Mouse (Mus musculus): ENCODE measurements around the gene Pdhx. TPM values are rescaled to one million over a fixed set of nuclear protein-coding genes. Genes with fewer than 3 reads are reported as not detected.

Pdhx gene
- polyA plus RNA-seq, 1 experiment from 2014 or later: 25.3 TPM

DNA sequence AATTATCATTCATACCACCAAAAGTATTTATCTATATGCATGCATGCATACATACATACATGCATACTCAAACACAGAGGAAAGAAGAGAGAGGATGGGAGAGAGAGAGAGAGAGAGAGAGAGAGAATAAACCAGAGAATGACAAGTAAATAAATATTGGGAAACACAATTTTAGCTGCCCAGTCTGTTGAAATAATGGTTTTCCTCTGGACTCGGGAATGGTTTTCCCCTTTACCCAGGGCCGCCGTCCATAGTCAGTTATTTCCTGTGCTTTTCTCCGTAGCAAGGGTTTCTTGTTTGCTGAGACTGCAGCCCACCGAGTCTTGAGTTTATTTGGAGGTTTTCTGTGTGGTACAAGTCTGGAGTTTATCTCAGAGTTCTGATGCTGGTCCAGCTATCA, 8.4 kb upstream of the Pdhx start:
- Histone ChIP-seq H3K9me3 (ENCODE audit: low read length) (no peaks in the 10 kb centered on the region), H3K27ac (ENCODE audit: low read length) (no peak overlapping the region), H3K4me1 (ENCODE audit: insufficient read depth, low read depth, low read length) (no peaks in the 10 kb centered on the region), H3K27me3 (replicated peaks; ENCODE audit: insufficient read depth, low read length) (no peaks in the 10 kb centered on the region), H3K4me3 (ENCODE audit: low read depth, low read length) (no peak overlapping the region), H3K9ac (replicated peaks; ENCODE audit: low read depth) (no peak overlapping the region), H3K4me2 (replicated peaks; ENCODE audit: low read depth, low read length) (no peak overlapping the region), H3K36me3 (ENCODE audit: insufficient read depth, low read length) (no peaks in the 10 kb centered on the region)
- TF ChIP-seq EP300 (IDR thresholded peaks at IDR 0.05): no peak
- no peak for TF ChIP-seq CTCF (IDR thresholded peaks at IDR 0.05)
- DNase-seq (ENCODE audit: low spot score) (peak; percentile 32), ATAC-seq (no peak)
- 36% methylated on average over 5 of the region's 5 CpGs for WGBS

DNA sequence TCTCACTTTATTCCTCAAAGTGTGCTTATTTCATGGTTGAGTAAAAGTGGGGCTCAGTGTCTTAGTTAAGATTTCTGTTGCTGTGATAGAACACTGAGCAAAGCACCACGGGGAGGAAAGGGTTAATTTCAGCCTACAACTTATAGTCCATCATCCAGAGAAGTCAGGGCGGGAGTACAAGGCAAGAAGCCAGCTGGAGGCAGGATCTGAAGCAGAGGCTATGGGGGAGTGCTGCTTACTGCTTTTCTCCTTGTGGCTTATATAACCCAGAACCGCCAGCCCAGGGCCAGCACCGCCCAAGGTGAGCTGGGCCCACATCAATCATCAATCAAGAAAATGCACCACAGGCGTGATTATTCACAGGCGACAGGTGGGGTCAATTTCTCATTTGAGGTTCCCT, 7.8 kb upstream of the Pdhx start:
- no peaks in the 10 kb centered on the region for H3K27me3 ChIP-seq (replicated peaks; ENCODE audit: insufficient read depth, low read length)
- WGBS: 53% methylated on average over 6 of the region's 6 CpGs
- H3K4me3 ChIP-seq (ENCODE audit: low read depth, low read length): no peak overlapping the region
- H3K36me3 ChIP-seq (ENCODE audit: insufficient read depth, low read length): no peaks in the 10 kb centered on the region
- TF ChIP-seq EP300 (IDR thresholded peaks at IDR 0.05): no peak
- no peak for TF ChIP-seq CTCF (IDR thresholded peaks at IDR 0.05)
- H3K9me3 ChIP-seq (ENCODE audit: low read length): no peaks in the 10 kb centered on the region
- no peak for ATAC-seq
- H3K4me1 ChIP-seq (ENCODE audit: insufficient read depth, low read depth, low read length): no peaks in the 10 kb centered on the region
- no peak overlapping the region for H3K9ac ChIP-seq (replicated peaks; ENCODE audit: low read depth)
- H3K4me2 ChIP-seq (replicated peaks; ENCODE audit: low read depth, low read length): no peak overlapping the region
- no peak overlapping the region for H3K27ac ChIP-seq (ENCODE audit: low read length)
- DNase-seq (ENCODE audit: low spot score): no peak

DNA sequence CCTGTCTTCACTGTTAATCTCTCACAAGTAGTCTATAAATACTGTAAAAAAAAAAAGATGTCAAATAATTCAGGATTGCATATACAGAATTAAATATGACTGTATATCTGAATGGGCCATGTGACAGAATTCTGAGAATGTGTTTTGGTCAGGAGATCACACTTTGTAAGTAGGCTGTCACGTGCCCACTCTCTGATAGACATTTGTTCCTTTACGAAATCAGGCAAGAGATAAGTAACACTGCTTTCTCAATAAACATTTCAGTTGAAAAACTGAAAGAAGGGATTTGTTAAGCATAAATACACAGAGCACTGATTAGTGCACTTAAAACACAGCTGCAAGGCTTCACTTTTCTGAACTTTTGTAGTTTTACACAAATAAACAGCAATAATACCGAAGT, 2.7 kb downstream of the Pdhx start:
- H3K27ac ChIP-seq (ENCODE audit: low read length): no peak overlapping the region
- H3K27me3 ChIP-seq (replicated peaks; ENCODE audit: insufficient read depth, low read length): no peaks in the 10 kb centered on the region
- H3K9me3 ChIP-seq (ENCODE audit: low read length): no peaks in the 10 kb centered on the region
- peak; percentile 74 for DNase-seq (ENCODE audit: low spot score)
- 35% methylated on average over 3 of the region's 3 CpGs for WGBS
- no peaks in the 10 kb centered on the region for H3K36me3 ChIP-seq (ENCODE audit: insufficient read depth, low read length)
- H3K4me1 ChIP-seq (ENCODE audit: insufficient read depth, low read depth, low read length): no peaks in the 10 kb centered on the region
- H3K9ac ChIP-seq (replicated peaks; ENCODE audit: low read depth): no peak overlapping the region
- no peak overlapping the region for H3K4me2 ChIP-seq (replicated peaks; ENCODE audit: low read depth, low read length)
- no peak for TF ChIP-seq CTCF (IDR thresholded peaks at IDR 0.05)
- TF ChIP-seq EP300 (IDR thresholded peaks at IDR 0.05): no peak
- no peak for ATAC-seq
- H3K4me3 ChIP-seq (ENCODE audit: low read depth, low read length): no peak overlapping the region

DNA sequence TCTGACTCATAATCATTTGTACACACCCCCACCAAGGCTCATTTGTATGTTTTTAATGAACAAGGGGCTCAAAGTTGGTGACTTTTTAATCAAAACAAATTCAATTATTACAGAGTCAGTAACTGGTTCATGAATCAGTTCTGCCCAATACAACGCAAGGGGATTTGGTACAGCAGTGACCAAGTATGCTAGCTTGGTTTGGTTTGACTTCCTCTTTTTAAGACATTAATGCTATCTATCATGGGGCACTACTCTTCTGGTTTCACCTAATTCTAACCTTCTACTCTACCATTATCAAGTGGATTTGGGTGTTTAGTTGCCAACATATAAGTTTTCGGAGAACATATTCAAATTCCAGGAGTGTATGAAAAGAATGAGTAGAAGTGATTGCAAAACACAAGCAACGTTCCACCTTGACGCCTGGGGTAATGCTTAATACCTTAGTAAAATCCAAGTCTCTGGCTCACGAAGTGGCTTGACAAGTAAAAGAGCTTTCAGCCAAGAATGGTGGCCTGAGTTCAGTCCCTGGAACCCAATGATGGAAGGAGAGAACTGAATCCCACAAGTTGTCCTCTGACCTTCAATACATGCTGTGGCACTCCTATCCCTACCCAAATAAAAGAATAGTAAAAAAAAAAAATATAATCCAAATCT, 3.4 kb downstream of the Pdhx start:
- H3K9ac ChIP-seq (replicated peaks; ENCODE audit: low read depth): no peak overlapping the region
- H3K4me1 ChIP-seq (ENCODE audit: insufficient read depth, low read depth, low read length): no peaks in the 10 kb centered on the region
- H3K27me3 ChIP-seq (replicated peaks; ENCODE audit: insufficient read depth, low read length): no peaks in the 10 kb centered on the region
- DNase-seq (ENCODE audit: low spot score) (no peak), ATAC-seq (no peak)
- no peak overlapping the region for H3K27ac ChIP-seq (ENCODE audit: low read length)
- TF ChIP-seq CTCF (IDR thresholded peaks at IDR 0.05) (no peak), EP300 (IDR thresholded peaks at IDR 0.05) (no peak)
- H3K9me3 ChIP-seq (ENCODE audit: low read length): no peaks in the 10 kb centered on the region
- H3K4me3 ChIP-seq (ENCODE audit: low read depth, low read length): no peak overlapping the region
- H3K36me3 ChIP-seq (ENCODE audit: insufficient read depth, low read length): no peaks in the 10 kb centered on the region
- 77% methylated on average over 5 of the region's 5 CpGs for WGBS
- no peak overlapping the region for H3K4me2 ChIP-seq (replicated peaks; ENCODE audit: low read depth, low read length)

DNA sequence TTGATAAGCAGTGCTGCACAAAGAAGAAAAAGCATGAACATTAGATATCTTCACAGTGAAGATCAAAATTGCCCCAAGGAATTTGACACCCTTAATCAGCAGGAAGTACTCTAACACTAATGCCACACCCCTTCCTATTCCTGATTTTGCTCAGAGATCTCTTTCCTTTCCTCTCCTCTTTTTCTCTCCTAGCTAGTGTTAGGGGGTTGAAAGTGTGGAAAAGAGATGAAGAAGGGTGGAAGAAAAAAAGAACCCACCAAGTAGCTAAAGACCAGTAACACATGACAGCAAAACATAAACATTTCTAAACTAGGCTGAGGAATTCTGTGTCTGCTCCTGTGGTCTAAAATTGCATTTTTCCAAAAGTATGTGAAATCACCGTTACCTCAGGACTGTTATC, 4.7 kb downstream of the Pdhx start:
- ATAC-seq (no peak), DNase-seq (ENCODE audit: low spot score) (no peak)
- no peak overlapping the region for H3K27ac ChIP-seq (ENCODE audit: low read length)
- H3K9ac ChIP-seq (replicated peaks; ENCODE audit: low read depth): no peak overlapping the region
- WGBS: 42% methylated on average over 1 of the region's 1 CpGs
- no peaks in the 10 kb centered on the region for H3K36me3 ChIP-seq (ENCODE audit: insufficient read depth, low read length)
- no peak for TF ChIP-seq EP300 (IDR thresholded peaks at IDR 0.05)
- no peak for TF ChIP-seq CTCF (IDR thresholded peaks at IDR 0.05)
- H3K4me1 ChIP-seq (ENCODE audit: insufficient read depth, low read depth, low read length): no peaks in the 10 kb centered on the region
- no peaks in the 10 kb centered on the region for H3K27me3 ChIP-seq (replicated peaks; ENCODE audit: insufficient read depth, low read length)
- no peak overlapping the region for H3K4me3 ChIP-seq (ENCODE audit: low read depth, low read length)
- no peak overlapping the region for H3K4me2 ChIP-seq (replicated peaks; ENCODE audit: low read depth, low read length)
- H3K9me3 ChIP-seq (ENCODE audit: low read length): no peaks in the 10 kb centered on the region

DNA sequence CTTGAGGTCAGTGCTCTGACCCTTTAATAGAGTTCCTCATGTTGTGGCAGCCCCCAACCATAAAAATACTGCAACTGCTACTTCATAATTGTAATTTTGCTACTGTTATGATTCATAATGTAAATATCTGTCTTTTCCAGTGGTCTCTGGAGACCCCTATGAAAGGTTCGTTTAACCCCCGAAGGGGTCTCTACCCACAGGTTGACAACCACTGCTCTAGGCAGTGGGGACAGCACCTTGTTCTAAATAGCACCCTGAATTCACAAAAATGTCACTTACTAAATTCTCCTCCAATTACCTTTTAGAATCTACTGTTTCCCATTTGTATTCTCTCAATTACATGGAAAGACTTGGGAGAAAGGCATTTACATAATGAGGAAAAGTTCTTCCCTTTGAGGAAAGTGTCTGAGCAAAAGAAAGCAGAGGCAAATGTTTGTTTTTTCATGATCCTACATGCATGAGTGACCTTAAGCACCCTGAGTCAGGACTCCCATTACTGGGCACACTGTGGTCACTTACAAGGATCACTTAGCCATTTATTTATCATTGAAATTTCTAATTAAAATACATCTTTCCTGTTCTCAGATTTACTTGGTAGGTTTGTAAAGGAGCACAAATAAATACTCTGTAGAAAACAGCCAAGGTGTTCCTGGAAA, 5.6 kb downstream of the Pdhx start:
- no peak overlapping the region for H3K4me2 ChIP-seq (replicated peaks; ENCODE audit: low read depth, low read length)
- H3K9ac ChIP-seq (replicated peaks; ENCODE audit: low read depth): no peak overlapping the region
- no peak for ATAC-seq
- no peaks in the 10 kb centered on the region for H3K36me3 ChIP-seq (ENCODE audit: insufficient read depth, low read length)
- H3K27me3 ChIP-seq (replicated peaks; ENCODE audit: insufficient read depth, low read length): no peaks in the 10 kb centered on the region
- H3K9me3 ChIP-seq (ENCODE audit: low read length): no peaks in the 10 kb centered on the region
- DNase-seq (ENCODE audit: low spot score): no peak
- no peak overlapping the region for H3K27ac ChIP-seq (ENCODE audit: low read length)
- 81% methylated on average over 2 of the region's 2 CpGs for WGBS
- peaks cover 4% of the 10 kb centered on the region; the same call in 1 of the 2 replicates for H3K4me1 ChIP-seq (ENCODE audit: insufficient read depth, low read depth, low read length)
- TF ChIP-seq CTCF (IDR thresholded peaks at IDR 0.05): no peak
- TF ChIP-seq EP300 (IDR thresholded peaks at IDR 0.05): no peak
- H3K4me3 ChIP-seq (ENCODE audit: low read depth, low read length): no peak overlapping the region

Measured in lung, postnatal 0 days (tissue).